Mouse (Mus musculus) cerebellum, postnatal 10 days (tissue): Measurements from ENCODE around the gene Dnajc7.
A peak's percentile ranks its signal among the peaks of the same experiment; 100 is the strongest.
"Not testable (repeated sequence)": the region's sequence is repeated elsewhere in the genome, so short reads cannot be mapped to it uniquely, and the experiment has no call there.

Experiments
- DNase-seq, 2 experiments: peaks; one replicate each; pipeline ENCODE4 v3.0.0; 2021; ENCODE audit warnings: mixed read lengths in 2 of 2

The Dnajc7 gene

GRCm38 (mm10) chr11:100619982-100620381 is at the start of gene Dnajc7:
Gene Dnajc7 (minus strand): TSS chr11:100620168.
- no peak for DNase-seq

GRCm38 (mm10) chr11:100659806-100660205 is 39.8 kb upstream of the Dnajc7 start:
- DNase-seq = no peak

GRCm38 (mm10) chr11:100656458-100656857 is 36.5 kb upstream of the Dnajc7 start:
- peak; percentile 84 to 88 for DNase-seq

- peak in 1 of 2 experiments; percentile 34 for DNase-seq
These were observed 35.6 kb upstream of the Dnajc7 start for GRCm38 (mm10) chr11:100655589-100655988.

- DNase-seq = no peak
These were observed 31.8 kb upstream of the Dnajc7 start for GRCm38 (mm10) chr11:100651748-100652147.

- DNase-seq = no peak
These were observed 31.2 kb upstream of the Dnajc7 start for GRCm38 (mm10) chr11:100651205-100651604.

GRCm38 (mm10) chr11:100648405-100648804 is 28.4 kb upstream of the Dnajc7 start:
- DNase-seq = no peak

- DNase-seq = peak; percentile 79 to 85
These were observed 26.3 kb upstream of the Dnajc7 start for GRCm38 (mm10) chr11:100646265-100646664.

- DNase-seq = peak in 1 of 2 experiments; percentile 59
These were observed 23.9 kb upstream of the Dnajc7 start for GRCm38 (mm10) chr11:100643612-100644575.

GRCm38 (mm10) chr11:100640159-100640906 is 20.4 kb upstream of the Dnajc7 start:
- peak; percentile 73 to 78 for DNase-seq

- DNase-seq = no peak
These were observed 14.6 kb upstream of the Dnajc7 start for GRCm38 (mm10) chr11:100634530-100634929.

GRCm38 (mm10) chr11:100628862-100629352 is 8.9 kb upstream of the Dnajc7 start:
- DNase-seq = peak; percentile 90 to 92

- DNase-seq = peak; percentile 35 to 44
These were observed 8.1 kb upstream of the Dnajc7 start for GRCm38 (mm10) chr11:100628056-100628455.

GRCm38 (mm10) chr11:100626701-100627195 is 6.8 kb upstream of the Dnajc7 start:
- DNase-seq = peak; percentile 91 to 94

GRCm38 (mm10) chr11:100625754-100626700 is 6.1 kb upstream of the Dnajc7 start:
- no peak for DNase-seq

- DNase-seq = peak; percentile 51 to 61
These were observed 3.9 kb upstream of the Dnajc7 start for GRCm38 (mm10) chr11:100623867-100624266.

- DNase-seq = peak; percentile 97
These were observed 2.7 kb upstream of the Dnajc7 start for GRCm38 (mm10) chr11:100622714-100623113.

GRCm38 (mm10) chr11:100619485-100619975 is 438 bp downstream of the Dnajc7 start:
- peak; percentile 98 to 99 for DNase-seq

GRCm38 (mm10) chr11:100618761-100619484 is 1.0 kb downstream of the Dnajc7 start, which contains the start of gene Nkiras2:
Gene Nkiras2 (plus strand): TSS chr11:100619244.
- peak; percentile 79 to 81 for DNase-seq

GRCm38 (mm10) chr11:100617480-100617879 is 2.5 kb downstream of the Dnajc7 start:
- no peak for DNase-seq

- not testable (repeated sequence) for DNase-seq
These were observed 3.1 kb downstream of the Dnajc7 start for GRCm38 (mm10) chr11:100616836-100617235.
